19 mouse cellular contexts compared by ENCODE assay signal in genomic region chr13:44131916-44132315, GRCm38 (mm10).
DNase-seq lines count a peak whose midpoint lies in the region; ATAC-seq and TF ChIP-seq lines count a peak whose summit lies in the region.
"Had no signal": no experiment of that assay in that cellular context is flagged by ENCODE, and none has a peak within 500 bp of the region (broad histone marks: within the 10 kb centered on the region; RNA-seq: fewer than 3 reads in every experiment).

No protein-coding gene starts in this region.

- no peak overlapping the region for H3K27ac ChIP-seq in heart, embryonic 12.5 days (ENCODE audit: poor library complexity, severe bottlenecking)
- H3K27ac ChIP-seq in midbrain, postnatal 0 days (ENCODE audit: low read depth, low read length) = no peak overlapping the region
- no peak overlapping the region for H3K27ac ChIP-seq in midbrain, embryonic 16.5 days (ENCODE audit: low read length)
- H3K27ac ChIP-seq in liver, embryonic 12.5 days = no peak overlapping the region
- H3K27ac ChIP-seq: embryonic facial prominence, embryonic 13.5 days; heart, adult 2 months; hindbrain, embryonic 10.5 days; hindbrain, embryonic 15.5 days had no signal

- 0 out of 2 replicates have a peak, but pooled peaks cover 3% of the 10 kb centered on the region for H3K9me3 ChIP-seq in heart, embryonic 12.5 days (replicated peaks)
- no peaks in the 10 kb centered on the region for H3K9me3 ChIP-seq in midbrain, postnatal 0 days (ENCODE audit: low read length)
- H3K9me3 ChIP-seq in midbrain, embryonic 16.5 days (replicated peaks; ENCODE audit: control insufficient read depth, low read length, poor library complexity, severe bottlenecking) = no peaks in the 10 kb centered on the region
- H3K9me3 ChIP-seq in liver, embryonic 12.5 days (replicated peaks) = no peaks in the 10 kb centered on the region
- H3K9me3 ChIP-seq: embryonic facial prominence, embryonic 13.5 days; hindbrain, embryonic 10.5 days; hindbrain, embryonic 15.5 days had no signal

- peaks cover 13% of the 10 kb centered on the region for H3K4me1 ChIP-seq in heart, embryonic 12.5 days (replicated peaks)
- no peaks in the 10 kb centered on the region for H3K4me1 ChIP-seq in midbrain, postnatal 0 days (ENCODE audit: insufficient read depth, low read length)
- H3K4me1 ChIP-seq in midbrain, embryonic 16.5 days (ENCODE audit: control insufficient read depth, insufficient read depth, low read length) = peaks cover 4% of the 10 kb centered on the region; the same call in 1 of the 2 replicates
- H3K4me1 ChIP-seq in liver, embryonic 12.5 days = no peaks in the 10 kb centered on the region
- H3K4me1 ChIP-seq: hindbrain, embryonic 15.5 days had no signal

- no peak overlapping the region for H3K4me2 ChIP-seq in heart, embryonic 12.5 days
- no peak overlapping the region for H3K4me2 ChIP-seq in midbrain, postnatal 0 days (ENCODE audit: low read depth, low read length, poor library complexity, severe bottlenecking)
- H3K4me2 ChIP-seq in midbrain, embryonic 16.5 days (ENCODE audit: low read length) = no peak overlapping the region
- no peak overlapping the region for H3K4me2 ChIP-seq in liver, embryonic 12.5 days
- H3K4me2 ChIP-seq: embryonic facial prominence, embryonic 13.5 days; heart, embryonic 11.5 days; hindbrain, embryonic 15.5 days had no signal

- H3K9ac ChIP-seq in heart, embryonic 12.5 days = no peak overlapping the region
- H3K9ac ChIP-seq in midbrain, postnatal 0 days (replicated peaks; ENCODE audit: low read length, poor library complexity, severe bottlenecking) = no peak overlapping the region
- no peak overlapping the region for H3K9ac ChIP-seq in midbrain, embryonic 16.5 days (ENCODE audit: low read depth, low read length)
- no peak overlapping the region for H3K9ac ChIP-seq in liver, embryonic 12.5 days
- H3K9ac ChIP-seq: embryonic facial prominence, embryonic 13.5 days; hindbrain, embryonic 15.5 days had no signal

- no peak for ATAC-seq in heart, embryonic 12.5 days (ENCODE audit: insufficient number of reproducible peaks, low FRiP score)
- no peak for ATAC-seq in midbrain, postnatal 0 days (ENCODE audit: low FRiP score)
- ATAC-seq in midbrain, embryonic 16.5 days = no peak
- ATAC-seq in liver, embryonic 12.5 days = no peak
- ATAC-seq: inflammation-experienced regulatory T-cells, adult 6 months; intestine, postnatal 0 days had no signal

- no peak overlapping the region for H3K4me3 ChIP-seq in heart, embryonic 12.5 days
- no peak overlapping the region for H3K4me3 ChIP-seq in midbrain, postnatal 0 days (ENCODE audit: low read depth, low read length)
- H3K4me3 ChIP-seq in midbrain, embryonic 16.5 days (ENCODE audit: low read depth, low read length) = no peak overlapping the region
- H3K4me3 ChIP-seq in liver, embryonic 12.5 days = no peak overlapping the region
- H3K4me3 ChIP-seq: embryonic facial prominence, embryonic 13.5 days; heart, adult 2 months; hindbrain, embryonic 10.5 days; hindbrain, embryonic 15.5 days had no signal

- no peaks in the 10 kb centered on the region for H3K27me3 ChIP-seq in heart, embryonic 12.5 days (replicated peaks)
- H3K27me3 ChIP-seq in midbrain, postnatal 0 days (ENCODE audit: insufficient read depth, low read length) = no peaks in the 10 kb centered on the region
- no peaks in the 10 kb centered on the region for H3K27me3 ChIP-seq in midbrain, embryonic 16.5 days (ENCODE audit: control insufficient read depth, insufficient read depth, low read depth, low read length)
- no peaks in the 10 kb centered on the region for H3K27me3 ChIP-seq in liver, embryonic 12.5 days (replicated peaks)
- H3K27me3 ChIP-seq: embryonic facial prominence, embryonic 13.5 days; hindbrain, embryonic 15.5 days had no signal

- no peak for TF ChIP-seq CTCF in midbrain, postnatal 0 days (IDR thresholded peaks at IDR 0.05)

- 69% methylated on average over 5 of the region's 5 CpGs for WGBS in heart, embryonic 12.5 days
- 73% methylated on average over 5 of the region's 5 CpGs for WGBS in midbrain, postnatal 0 days
- 86% methylated on average over 5 of the region's 5 CpGs for WGBS in midbrain, embryonic 16.5 days
- WGBS in liver, embryonic 12.5 days (ENCODE audit: insufficient replicate concordance) = 83% methylated on average over 5 of the region's 5 CpGs

- no peaks in the 10 kb centered on the region for H3K36me3 ChIP-seq in heart, embryonic 12.5 days
- no peaks in the 10 kb centered on the region for H3K36me3 ChIP-seq in midbrain, postnatal 0 days (ENCODE audit: insufficient read depth, low read length)
- H3K36me3 ChIP-seq in midbrain, embryonic 16.5 days (ENCODE audit: control insufficient read depth, insufficient read depth, low read length) = no peaks in the 10 kb centered on the region
- no peaks in the 10 kb centered on the region for H3K36me3 ChIP-seq in liver, embryonic 12.5 days
- H3K36me3 ChIP-seq: embryonic facial prominence, embryonic 13.5 days; hindbrain, embryonic 10.5 days; hindbrain, embryonic 15.5 days had no signal

- DNase-seq in cerebellum, postnatal 14 days = peak; percentile 36 to 37
- no peak for DNase-seq in cerebellum, adult 8-10 months
- peak; percentile 88 for DNase-seq in heart, adult 11 months
- DNase-seq in midbrain, postnatal 0 days (ENCODE audit: low spot score) = peak; percentile 28
- DNase-seq in thymus, adult 18-20 months = no peak
- DNase-seq: adrenal gland, postnatal 10 days; cerebellum, adult 18-20 months; cerebellum, postnatal 36 days; gastrocnemius, postnatal 10 days; heart, adult 2 months had no signal

Comparison
In these comparisons a context has a peak if more than half of its experiments do, and no peak if none do; other contexts are left out.
1. DNase-seq: peak in cerebellum, postnatal 14 days (2 of 2), heart, adult 11 months (single experiment) and midbrain, postnatal 0 days (single experiment); none in cerebellum, adult 8-10 months (single experiment) and thymus, adult 18-20 months (0 of 2).